Mouse (Mus musculus): Measurements from ENCODE around the gene Cnnm4.

DNA sequence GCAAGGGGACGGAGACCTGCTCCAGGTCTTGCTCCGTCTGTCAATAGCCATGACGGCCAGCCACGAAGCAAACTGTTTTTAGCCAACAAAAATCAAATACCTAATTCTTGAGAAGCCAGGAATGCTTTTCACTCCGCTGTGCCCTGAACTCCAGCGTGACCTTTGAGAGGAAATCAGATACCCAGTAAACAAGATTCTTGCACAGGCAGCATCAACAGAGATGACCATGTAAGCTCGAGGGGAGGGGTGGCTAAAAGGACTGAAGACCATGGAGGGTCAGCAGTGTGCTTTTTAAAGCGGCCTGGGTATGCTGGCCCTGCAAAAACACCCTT lies 64.9 kb downstream of the Cnnm4 start:
- no peak for TF ChIP-seq POLR2A (IDR thresholded peaks at IDR 0.05; ENCODE audit: extremely low read depth, insufficient read depth, low read length)
- TF ChIP-seq CTCF (IDR thresholded peaks at IDR 0.05; ENCODE audit: extremely low read depth, insufficient read depth, low read length), result no peak
